Mouse (Mus musculus): ENCODE measurements at regions not wholly inside any gene's neighbourhood (a gene's known extent, or its start where the extent isn't known, plus 50 kb on each side); places are given as distances from the start of the nearest gene placed in this dataset.

- no peak for TF ChIP-seq ELF1 (IDR thresholded peaks at IDR 0.05; ENCODE audit: low read depth, low read length)
- TF ChIP-seq CHD1 (IDR thresholded peaks at IDR 0.05; ENCODE audit: low read depth, low read length): no peak
- no peak for TF ChIP-seq E2F4 (IDR thresholded peaks at IDR 0.05; ENCODE audit: borderline replicate concordance, low read depth, low read length)
- no peak for TF ChIP-seq TCF12 (IDR thresholded peaks at IDR 0.05; ENCODE audit: low read depth, low read length)
- peak; percentile 85; the same call in 1 of the 2 replicates for TF ChIP-seq MYC (IDR thresholded peaks at IDR 0.05; ENCODE audit: low read depth, low read length)
- TF ChIP-seq POLR2A (IDR thresholded peaks at IDR 0.05; ENCODE audit: control insufficient read depth in 1 of 2, insufficient read depth in 1 of 2, low read depth in 1 of 2, low read length in 2 of 2, poor library complexity in 1 of 2): no peak
- peak; percentile 71; the same call in 1 of the 2 replicates for TF ChIP-seq TBP (IDR thresholded peaks at IDR 0.05; ENCODE audit: low read depth, low read length)
- no peak for TF ChIP-seq ZMIZ1 (IDR thresholded peaks at IDR 0.05; ENCODE audit: low read depth, low read length)
- TF ChIP-seq ETS1 (IDR thresholded peaks at IDR 0.05; ENCODE audit: low read depth, low read length): peak; percentile 73
- TF ChIP-seq USF2 (IDR thresholded peaks at IDR 0.05; ENCODE audit: borderline replicate concordance in 1 of 2, insufficient read depth in 1 of 2, low read depth in 1 of 2, low read length in 2 of 2): no peak
- no peak for TF ChIP-seq MEF2A (IDR thresholded peaks at IDR 0.05; ENCODE audit: extremely low read depth, insufficient replicate concordance, low read depth, low read length, poor library complexity, severe bottlenecking)
- TF ChIP-seq CTCF (IDR thresholded peaks at IDR 0.05 in 2 of 3, conservative IDR thresholded peaks at IDR 0.05 in 1 of 3; ENCODE audit: control insufficient read depth in 1 of 3, insufficient read depth in 1 of 3, low read depth in 2 of 3, low read length in 3 of 3, poor library complexity in 1 of 3, severe bottlenecking in 1 of 3): no peak
- no peak for TF ChIP-seq MAZ (IDR thresholded peaks at IDR 0.05; ENCODE audit: low read depth, low read length)
- TF ChIP-seq ZKSCAN1 (IDR thresholded peaks at IDR 0.05; ENCODE audit: low read depth, low read length): peak; percentile 94; the same call in 1 of the 2 replicates
Measured at GRCm38 (mm10) chr15:97519919-97520345, 185.7 kb downstream of the Rpap3 start (continued).

- DNase-seq (ENCODE audit: low read depth, low spot score): no peak
- no peak overlapping the region for H3K4me3 ChIP-seq (ENCODE audit: control insufficient read depth in 1 of 2, insufficient read depth in 1 of 2, low read depth in 2 of 2, low read length in 2 of 2)
- no peak overlapping the region for H3K27ac ChIP-seq (ENCODE audit: control insufficient read depth, low read depth, low read length)
- H3K4me1 ChIP-seq (ENCODE audit: control insufficient read depth in 1 of 2, insufficient read depth in 2 of 2, low read length in 2 of 2): peaks cover 0 to 14% of the 10 kb centered on the region in 2 experiments; a peak in 3 of 4 replicates
- no peaks in the 10 kb centered on the region for H3K79me2 ChIP-seq (ENCODE audit: control insufficient read depth, insufficient read depth, low read length, poor library complexity)
- no peak for TF ChIP-seq RAD21 (IDR thresholded peaks at IDR 0.05; ENCODE audit: low read depth, low read length)
- no peak for TF ChIP-seq ZMIZ1 (IDR thresholded peaks at IDR 0.05; ENCODE audit: low read depth, low read length)
- no peak for TF ChIP-seq POLR2AphosphoS5 (IDR thresholded peaks at IDR 0.05; ENCODE audit: borderline replicate concordance, low read depth, low read length)
- TF ChIP-seq UBTF (IDR thresholded peaks at IDR 0.05; ENCODE audit: borderline replicate concordance, insufficient read depth, low read depth, low read length): no peak
- TF ChIP-seq HCFC1 (IDR thresholded peaks at IDR 0.05; ENCODE audit: low read depth, low read length): no peak
- no peak for TF ChIP-seq JUND (IDR thresholded peaks at IDR 0.05; ENCODE audit: low read depth, low read length)
- TF ChIP-seq KAT2A (conservative IDR thresholded peaks at IDR 0.05; ENCODE audit: low read depth, low read length): no peak
- TF ChIP-seq TAL1 (IDR thresholded peaks at IDR 0.05; ENCODE audit: low read length): no peak
- no peak for TF ChIP-seq CHD1 (IDR thresholded peaks at IDR 0.05; ENCODE audit: low read depth, low read length)
- TF ChIP-seq MYB (IDR thresholded peaks at IDR 0.05; ENCODE audit: low read depth, low read length): no peak
- no peak for TF ChIP-seq MAX (IDR thresholded peaks at IDR 0.05; ENCODE audit: low read length)
- TF ChIP-seq ZKSCAN1 (IDR thresholded peaks at IDR 0.05; ENCODE audit: low read depth, low read length): no peak
- TF ChIP-seq TCF12 (IDR thresholded peaks at IDR 0.05; ENCODE audit: low read depth, low read length): no peak
- no peak for TF ChIP-seq NRF1 (IDR thresholded peaks at IDR 0.05; ENCODE audit: insufficient read depth, low read depth, low read length, poor library complexity, severe bottlenecking)
- TF ChIP-seq E2F4 (IDR thresholded peaks at IDR 0.05; ENCODE audit: borderline replicate concordance, low read depth, low read length): no peak
- TF ChIP-seq USF2 (IDR thresholded peaks at IDR 0.05; ENCODE audit: borderline replicate concordance in 1 of 2, insufficient read depth in 1 of 2, low read depth in 1 of 2, low read length in 2 of 2): no peak
- TF ChIP-seq MYC (IDR thresholded peaks at IDR 0.05; ENCODE audit: low read depth, low read length): no peak
- no peak for TF ChIP-seq RCOR1 (IDR thresholded peaks at IDR 0.05; ENCODE audit: low read depth, low read length)
- TF ChIP-seq POLR2AphosphoS2 (IDR thresholded peaks at IDR 0.05; ENCODE audit: low read length): no peak
- no peak for TF ChIP-seq BHLHE40 (IDR thresholded peaks at IDR 0.05; ENCODE audit: borderline replicate concordance, low read depth, low read length)
- H3K9ac ChIP-seq (ENCODE audit: control insufficient read depth, low read depth, low read length, poor library complexity, severe bottlenecking): no peak overlapping the region
- H3K27me3 ChIP-seq (ENCODE audit: control insufficient read depth in 1 of 2, insufficient read depth in 2 of 2, low read length in 2 of 2): no peaks in the 10 kb centered on the region; a peak in 1 of 4 replicates
- H3K36me3 ChIP-seq (ENCODE audit: control insufficient read depth in 1 of 2, insufficient read depth in 2 of 2, low read length in 2 of 2): peaks cover 0 to 9% of the 10 kb centered on the region in 2 experiments; a peak in 2 of 4 replicates
- no peaks in the 10 kb centered on the region for H3K9me3 ChIP-seq (replicated peaks; ENCODE audit: insufficient read depth, low read length)
Measured at GRCm38 (mm10) chr15:97517926-97518325, 187.7 kb downstream of the Rpap3 start.

Measured in MEL (cell line).